Mouse (Mus musculus) forelimb bud, embryonic 11.5 days (tissue): ENCODE measurements around the gene Dusp1.

Experiments
- DNase-seq: peaks from one replicate; pipeline ENCODE4 v3.0.0-alpha.2; 2012; ENCODE audit warnings: low read depth, low spot score

Dusp1 gene

DNA sequence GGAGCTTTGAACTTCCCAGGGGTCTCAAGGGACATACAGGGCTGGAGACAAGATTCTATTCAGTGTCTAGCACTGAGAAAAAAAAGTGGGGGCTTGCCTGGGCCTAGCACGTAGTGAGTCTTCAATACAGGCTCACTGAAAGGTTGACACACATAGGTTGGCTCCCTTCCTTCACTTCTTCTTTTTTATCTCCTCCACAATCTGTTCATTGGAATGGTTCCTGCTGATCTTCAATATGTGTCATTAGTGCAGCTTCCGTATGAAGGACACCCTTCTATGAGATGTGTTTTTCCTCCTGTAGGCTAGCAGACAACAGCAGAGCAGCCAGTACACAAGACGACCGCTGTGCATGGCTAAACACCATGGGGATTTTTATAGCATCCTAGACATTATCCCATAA is 37.1 kb downstream of the Dusp1 start:
- DNase-seq: no peak

GRCm38 (mm10) chr17:26524316-26524715 is 37.6 kb downstream of the Dusp1 start:
- DNase-seq: no peak

DNA sequence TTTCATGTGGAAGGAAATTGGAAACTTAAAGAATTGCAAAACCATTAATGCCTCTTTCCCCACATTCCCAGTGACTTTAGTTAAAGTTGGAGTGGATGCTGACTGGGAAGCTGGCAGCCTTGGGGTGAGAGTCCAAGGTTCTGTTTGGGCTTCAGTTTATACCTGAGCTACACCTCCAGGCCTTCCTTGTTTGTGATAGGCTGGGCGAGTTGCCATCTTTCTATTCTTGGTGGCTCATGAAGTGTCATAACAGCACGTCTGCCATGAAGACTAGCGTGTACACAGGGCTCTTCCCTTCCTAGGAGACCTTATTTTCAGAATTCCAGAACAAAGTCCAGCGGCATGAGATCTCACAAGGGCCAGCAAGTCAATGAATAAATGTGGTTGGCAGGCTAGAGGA is 39.2 kb downstream of the Dusp1 start:
- no peak for DNase-seq

GRCm38 (mm10) chr17:26518306-26518705 is 43.6 kb downstream of the Dusp1 start:
- DNase-seq: no peak

DNA sequence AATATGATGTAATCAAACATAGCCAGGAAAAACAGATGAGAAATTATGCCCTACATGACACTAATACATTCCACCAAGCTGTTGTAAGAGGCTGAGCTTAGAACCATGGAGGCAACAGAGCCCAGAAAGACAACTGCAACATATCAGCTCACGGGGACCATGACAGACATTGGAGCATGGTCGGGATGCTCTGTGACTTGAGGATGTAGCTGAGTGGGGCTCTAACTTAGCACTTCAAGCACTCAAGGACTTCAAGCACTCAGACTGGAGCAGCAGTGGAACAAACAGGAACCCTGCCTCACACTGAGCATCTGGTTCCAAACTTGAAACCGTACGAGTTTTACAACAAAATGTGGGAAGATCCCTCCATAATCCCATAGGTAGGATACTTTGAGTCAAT is 46.3 kb downstream of the Dusp1 start:
- no peak for DNase-seq

DNA sequence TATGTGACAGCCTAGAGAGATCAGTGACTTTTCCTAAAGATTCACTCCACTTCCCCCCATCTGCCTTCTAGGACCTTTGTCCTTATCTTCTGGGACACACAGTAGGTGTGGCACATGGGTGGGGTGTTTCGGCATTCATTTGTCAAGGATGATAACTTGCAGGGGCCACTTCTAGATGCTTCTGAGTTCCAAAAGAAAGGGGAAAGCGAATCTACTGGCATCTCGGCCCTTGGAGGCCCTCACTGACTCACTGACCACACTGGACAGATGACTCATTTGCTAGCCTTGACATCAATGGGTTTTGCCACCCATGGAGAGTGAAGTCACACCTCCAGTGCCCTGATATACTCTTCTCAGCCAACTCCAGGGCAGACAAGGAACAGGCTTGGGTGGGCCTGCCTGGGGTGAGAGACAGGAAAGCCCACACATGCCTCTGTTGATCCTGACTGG is 47.3 kb downstream of the Dusp1 start:
- DNase-seq: no peak

- no peak for DNase-seq
These were observed 48.3 kb downstream of the Dusp1 start for GRCm38 (mm10) chr17:26513459-26514290.

GRCm38 (mm10) chr17:26512961-26513360 is 49.0 kb downstream of the Dusp1 start:
- no peak for DNase-seq

GRCm38 (mm10) chr17:26511816-26512774 is 49.8 kb downstream of the Dusp1 start:
- DNase-seq: no peak

DNA sequence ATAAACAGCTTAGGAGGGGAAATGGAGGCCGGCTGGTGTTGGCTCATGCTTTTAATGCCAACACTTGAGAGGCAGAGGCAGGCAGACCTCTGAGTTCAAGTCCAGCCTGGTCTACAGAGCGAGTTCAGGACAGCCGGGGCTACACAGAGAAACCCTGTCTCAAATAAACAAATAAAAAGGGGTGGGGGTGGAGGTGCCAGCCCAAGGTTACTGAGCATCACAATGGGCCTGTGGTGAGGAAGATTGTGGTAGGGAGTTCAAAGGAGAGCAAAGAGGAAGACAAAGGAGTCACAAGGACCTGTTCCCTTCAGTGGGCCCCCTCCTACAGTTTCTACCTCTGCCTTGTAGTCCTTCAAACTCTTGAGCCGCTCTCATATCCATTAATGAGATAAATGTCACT is 50.7 kb downstream of the Dusp1 start:
- no peak for DNase-seq

DNA sequence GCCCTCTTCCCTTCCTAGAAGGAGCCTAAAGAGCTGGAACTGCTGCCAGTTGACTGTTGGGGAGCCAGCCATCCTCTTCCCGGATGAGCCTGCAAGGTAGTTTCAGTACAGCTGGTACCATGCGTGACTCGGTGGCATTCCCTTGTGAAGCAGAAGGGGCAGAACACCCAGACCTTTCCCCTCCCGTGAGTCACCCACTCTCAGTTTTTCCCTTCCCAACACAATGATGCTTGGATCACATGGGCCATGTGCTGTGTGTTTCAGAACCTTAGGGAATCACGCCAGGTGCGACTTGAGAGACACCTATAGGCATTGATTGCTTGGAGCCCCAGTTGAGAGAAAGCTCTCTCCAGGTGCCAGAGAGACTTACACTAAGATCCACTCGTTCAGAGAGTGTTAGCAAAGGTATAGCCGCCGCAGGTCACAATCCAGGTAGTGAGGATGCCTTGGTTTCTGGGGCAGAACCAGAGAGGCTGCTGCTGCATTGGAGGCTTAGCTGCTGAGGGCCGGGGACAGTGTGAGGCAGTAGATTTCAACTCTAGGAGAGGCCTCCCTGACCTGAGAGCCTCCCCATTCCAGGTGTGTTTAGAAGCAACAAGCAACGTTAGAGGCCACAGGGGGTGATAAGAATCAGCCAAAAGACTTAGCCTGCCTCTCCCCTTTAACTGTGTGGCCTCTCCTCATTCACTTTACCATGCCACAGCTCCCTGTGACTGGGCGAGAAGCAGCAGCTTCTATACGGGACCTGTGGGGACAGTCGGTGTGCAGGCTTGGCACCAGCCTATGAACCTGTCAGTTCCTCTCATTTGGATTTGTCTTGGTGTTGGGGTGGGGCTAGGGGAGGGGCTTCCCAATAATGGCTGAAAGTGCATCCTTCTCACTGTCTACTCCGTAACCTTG is 51.5 kb downstream of the Dusp1 start:
- DNase-seq: no peak

GRCm38 (mm10) chr17:26508961-26509771 is 52.8 kb downstream of the Dusp1 start:
- peak; percentile 82 for DNase-seq

DNA sequence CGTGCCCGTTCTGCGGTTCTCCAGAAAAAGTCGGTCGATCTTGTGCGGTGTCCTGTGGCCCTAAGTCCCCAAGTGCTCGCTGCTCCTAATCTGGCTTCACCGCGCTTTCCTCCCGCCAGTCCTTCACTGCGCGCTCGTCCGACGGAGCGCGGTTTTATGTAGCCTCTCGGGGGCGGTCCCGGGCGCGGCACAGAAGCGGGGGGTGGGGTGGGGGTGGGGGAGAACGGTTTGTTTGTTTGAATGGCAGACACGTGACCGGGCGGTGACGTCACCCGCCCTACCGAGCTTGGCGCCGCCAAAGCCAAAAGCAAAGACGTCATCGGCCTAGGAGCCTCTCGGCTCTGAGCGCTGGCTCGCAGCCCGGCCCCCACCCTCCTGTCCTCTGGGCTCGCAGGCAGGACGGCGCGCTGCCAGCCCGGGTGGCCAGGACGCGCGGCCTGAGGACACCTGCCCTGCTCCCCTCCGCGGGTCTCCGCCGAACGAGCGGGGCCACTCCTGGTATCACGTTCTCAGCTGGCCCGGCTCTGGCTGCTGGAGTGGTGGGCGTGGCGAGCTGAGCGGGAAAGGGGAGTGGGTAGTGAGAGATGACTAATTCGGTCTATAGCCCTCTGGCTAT is 53.5 kb downstream of the Dusp1 start:
- peak; percentile 97 for DNase-seq

- DNase-seq: peak; percentile 80
These were observed 54.0 kb downstream of the Dusp1 start for GRCm38 (mm10) chr17:26507966-26508344.

GRCm38 (mm10) chr17:26506997-26507871 is 54.7 kb downstream of the Dusp1 start:
- DNase-seq: peak; percentile 24

GRCm38 (mm10) chr17:26506031-26506641 is 55.8 kb downstream of the Dusp1 start:
- DNase-seq: no peak

DNA sequence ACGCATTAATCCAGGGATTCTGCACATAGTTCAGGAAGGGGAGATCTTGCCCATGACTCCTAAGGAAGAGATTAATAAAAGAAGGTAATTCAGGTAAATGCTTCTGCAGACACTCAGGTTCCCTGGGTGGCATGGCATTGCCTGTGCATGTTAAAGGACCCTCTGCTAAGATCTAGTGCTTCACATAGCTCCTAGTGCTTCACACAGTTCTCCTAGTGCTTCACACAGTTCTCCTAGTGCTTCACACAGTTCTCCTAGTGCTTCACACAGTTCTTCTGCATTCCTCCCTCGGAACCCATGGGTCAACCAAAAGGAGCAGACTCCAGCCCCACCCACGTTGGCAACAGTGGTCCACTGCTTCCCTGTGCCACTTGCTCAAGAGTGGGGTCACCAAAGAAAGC is 56.7 kb downstream of the Dusp1 start:
- no peak for DNase-seq

DNA sequence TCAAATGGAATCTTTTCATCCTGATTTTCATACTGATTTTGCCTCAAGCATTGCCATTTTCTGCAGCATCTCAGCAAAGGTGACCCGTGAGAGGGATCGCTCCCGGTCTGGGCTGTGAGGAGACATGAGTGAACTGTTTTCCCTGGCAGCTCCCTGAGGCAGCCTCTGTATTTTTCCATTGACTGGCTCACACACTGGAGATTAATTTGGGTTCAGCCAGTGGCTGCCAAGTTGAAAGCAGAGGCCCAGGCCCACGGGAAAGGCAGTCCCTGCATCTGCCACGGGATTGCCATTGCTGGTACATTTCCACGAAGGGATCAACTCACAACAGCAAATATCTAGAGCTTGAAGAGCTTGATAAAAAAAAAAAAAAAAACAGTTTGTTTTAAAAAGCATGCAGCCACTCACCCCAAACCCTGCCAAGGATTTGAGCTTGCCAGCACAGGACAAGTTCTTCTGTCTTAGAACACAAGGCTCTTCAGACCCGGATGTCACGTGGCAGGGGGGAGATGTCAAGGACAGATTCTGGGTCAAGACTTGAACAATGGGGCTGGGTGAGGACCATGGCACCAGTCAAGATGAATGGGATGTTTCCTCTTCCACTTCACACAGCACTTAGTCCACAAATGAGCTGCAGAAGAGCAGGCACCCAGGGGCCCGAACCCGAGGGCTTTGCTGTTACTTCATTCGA is 57.8 kb downstream of the Dusp1 start:
- no peak for DNase-seq
